Mouse (Mus musculus): ENCODE data around the gene Tmprss3. TPM values are rescaled to one million over a fixed set of nuclear protein-coding genes. Genes with fewer than 3 reads are reported as not detected.

Gene Tmprss3
- total and polyA plus RNA-seq, 3 experiments = 0.08 to 0.11 TPM; not detected in 1

GRCm38 (mm10) chr17:31210299-31210698 is 11.5 kb upstream of the Tmprss3 start (continued):
- TF ChIP-seq KAT2A (conservative IDR thresholded peaks at IDR 0.05; ENCODE audit: low read depth, low read length) = no peak
- 0 out of 2 replicates have a peak, but pooled peaks have one; percentile 52 for TF ChIP-seq MYB (IDR thresholded peaks at IDR 0.05; ENCODE audit: low read depth, low read length)
- no peak for TF ChIP-seq NRF1 (IDR thresholded peaks at IDR 0.05; ENCODE audit: insufficient read depth, low read depth, low read length, poor library complexity, severe bottlenecking)
- no peak for TF ChIP-seq CTCF (IDR thresholded peaks at IDR 0.05 in 2 of 3, conservative IDR thresholded peaks at IDR 0.05 in 1 of 3; ENCODE audit: control insufficient read depth in 1 of 3, insufficient read depth in 1 of 3, low read depth in 2 of 3, low read length in 3 of 3, poor library complexity in 1 of 3, severe bottlenecking in 1 of 3)
- no peak for TF ChIP-seq ZNF384 (IDR thresholded peaks at IDR 0.05; ENCODE audit: low read depth, low read length)
- no peak for TF ChIP-seq USF1 (IDR thresholded peaks at IDR 0.05; ENCODE audit: low read depth, low read length)
- TF ChIP-seq HCFC1 (IDR thresholded peaks at IDR 0.05; ENCODE audit: low read depth, low read length) = 0 out of 2 replicates have a peak, but pooled peaks have one; percentile 41
- TF ChIP-seq ZC3H11A (IDR thresholded peaks at IDR 0.05; ENCODE audit: low read depth, low read length) = no peak
- peak; percentile 42; the same call in 1 of the 2 replicates for TF ChIP-seq BHLHE40 (IDR thresholded peaks at IDR 0.05; ENCODE audit: borderline replicate concordance, low read depth, low read length)
- TF ChIP-seq NELFE (IDR thresholded peaks at IDR 0.05; ENCODE audit: low read depth, low read length) = peak; percentile 56
- no peak for TF ChIP-seq MAFK (IDR thresholded peaks at IDR 0.05; ENCODE audit: borderline replicate concordance, low read depth, low read length)
- TF ChIP-seq MYC (IDR thresholded peaks at IDR 0.05; ENCODE audit: low read depth, low read length) = peak; percentile 39; the same call in 1 of the 2 replicates
- peak; percentile 57 for TF ChIP-seq SIN3A (IDR thresholded peaks at IDR 0.05; ENCODE audit: low read length)

GRCm38 (mm10) chr17:31209376-31209930 is 10.7 kb upstream of the Tmprss3 start:
- no peak for DNase-seq (ENCODE audit: low read depth, low spot score)
- Histone ChIP-seq H3K4me1 (ENCODE audit: control insufficient read depth in 1 of 2, insufficient read depth in 2 of 2, low read length in 2 of 2) (peaks cover 10 to 32% of the 10 kb centered on the region in 2 experiments), H3K79me2 (ENCODE audit: control insufficient read depth, insufficient read depth, low read length, poor library complexity) (peaks cover 9% of the 10 kb centered on the region), H3K36me3 (ENCODE audit: control insufficient read depth in 1 of 2, insufficient read depth in 2 of 2, low read length in 2 of 2) (peaks cover 0 to 14% of the 10 kb centered on the region in 2 experiments; a peak in 3 of 4 replicates), H3K9ac (ENCODE audit: control insufficient read depth, low read depth, low read length, poor library complexity, severe bottlenecking) (no peak overlapping the region), H3K27me3 (ENCODE audit: control insufficient read depth in 1 of 2, insufficient read depth in 2 of 2, low read length in 2 of 2) (no peaks in the 10 kb centered on the region), H3K9me3 (replicated peaks; ENCODE audit: insufficient read depth, low read length) (no peaks in the 10 kb centered on the region), H3K27ac (ENCODE audit: control insufficient read depth, low read depth, low read length) (peak overlapping the region; percentile 85; the same call in 1 of the 2 replicates), H3K4me3 (ENCODE audit: control insufficient read depth in 1 of 2, insufficient read depth in 1 of 2, low read depth in 2 of 2, low read length in 2 of 2) (no peak overlapping the region)
- TF ChIP-seq MEF2A (IDR thresholded peaks at IDR 0.05; ENCODE audit: extremely low read depth, insufficient replicate concordance, low read depth, low read length, poor library complexity, severe bottlenecking) = no peak
- no peak for TF ChIP-seq CTCF (IDR thresholded peaks at IDR 0.05 in 2 of 3, conservative IDR thresholded peaks at IDR 0.05 in 1 of 3; ENCODE audit: control insufficient read depth in 1 of 3, insufficient read depth in 1 of 3, low read depth in 2 of 3, low read length in 3 of 3, poor library complexity in 1 of 3, severe bottlenecking in 1 of 3)

- H3K9ac ChIP-seq (ENCODE audit: control insufficient read depth, low read depth, low read length, poor library complexity, severe bottlenecking) = peak overlapping the region; percentile 83
- peak; percentile 45 for DNase-seq (ENCODE audit: low read depth, low spot score)
- peak overlapping the region; percentile 86 for H3K27ac ChIP-seq (ENCODE audit: control insufficient read depth, low read depth, low read length)
Observed at GRCm38 (mm10) chr17:31208654-31209053, 9.9 kb upstream of the Tmprss3 start.

More at GRCm38 (mm10) chr17:31208654-31209053, 9.9 kb upstream of the Tmprss3 start:
- Histone ChIP-seq H3K4me3 (ENCODE audit: control insufficient read depth in 1 of 2, insufficient read depth in 1 of 2, low read depth in 2 of 2, low read length in 2 of 2) (peak overlapping the region; percentile 53 to 59), H3K79me2 (ENCODE audit: control insufficient read depth, insufficient read depth, low read length, poor library complexity) (peaks cover 9% of the 10 kb centered on the region), H3K36me3 (ENCODE audit: control insufficient read depth in 1 of 2, insufficient read depth in 2 of 2, low read length in 2 of 2) (peaks cover 0 to 14% of the 10 kb centered on the region in 2 experiments; a peak in 2 of 4 replicates), H3K9me3 (replicated peaks; ENCODE audit: insufficient read depth, low read length) (no peaks in the 10 kb centered on the region), H3K27me3 (ENCODE audit: control insufficient read depth in 1 of 2, insufficient read depth in 2 of 2, low read length in 2 of 2) (no peaks in the 10 kb centered on the region), H3K4me1 (ENCODE audit: control insufficient read depth in 1 of 2, insufficient read depth in 2 of 2, low read length in 2 of 2) (peaks cover 10 to 32% of the 10 kb centered on the region in 2 experiments)
- TF ChIP-seq CTCF (IDR thresholded peaks at IDR 0.05 in 2 of 3, conservative IDR thresholded peaks at IDR 0.05 in 1 of 3; ENCODE audit: control insufficient read depth in 1 of 3, insufficient read depth in 1 of 3, low read depth in 2 of 3, low read length in 3 of 3, poor library complexity in 1 of 3, severe bottlenecking in 1 of 3) = no peak
- TF ChIP-seq EP300 (IDR thresholded peaks at IDR 0.05; ENCODE audit: low read depth in 1 of 2, low read length in 2 of 2) = no peak
- TF ChIP-seq MAX (IDR thresholded peaks at IDR 0.05; ENCODE audit: low read length) = 0 out of 2 replicates have a peak, but pooled peaks have one; percentile 24
- TF ChIP-seq USF1 (IDR thresholded peaks at IDR 0.05; ENCODE audit: low read depth, low read length) = peak; percentile 69; the same call in 1 of the 2 replicates
- TF ChIP-seq GABPA (IDR thresholded peaks at IDR 0.05; ENCODE audit: low read depth, low read length) = no peak
